Mouse (Mus musculus) small intestine, adult 2 months (tissue): ENCODE measurements around the gene Ankle2.

Experiments
- CTCF ChIP-seq: fragments of 200-500 bp; IDR thresholded peaks from 2 replicates; pipeline ENCODE4 v1.5.1; 2012; ENCODE audit warnings: low read depth, mild to moderate bottlenecking, control low read depth, inconsistent platforms, low read length, moderate library complexity, mixed read lengths; ENCODE audit not compliant: insufficient replicate concordance, insufficient read length; ENCODE audit errors: extremely low read depth
- POLR2A ChIP-seq: fragments of 200-500 bp; IDR thresholded peaks from 2 replicates; pipeline ENCODE4 v1.6.1; 2012; ENCODE audit warnings: low read depth, mild to moderate bottlenecking, control low read depth, inconsistent platforms, low read length, moderate library complexity

DNA sequence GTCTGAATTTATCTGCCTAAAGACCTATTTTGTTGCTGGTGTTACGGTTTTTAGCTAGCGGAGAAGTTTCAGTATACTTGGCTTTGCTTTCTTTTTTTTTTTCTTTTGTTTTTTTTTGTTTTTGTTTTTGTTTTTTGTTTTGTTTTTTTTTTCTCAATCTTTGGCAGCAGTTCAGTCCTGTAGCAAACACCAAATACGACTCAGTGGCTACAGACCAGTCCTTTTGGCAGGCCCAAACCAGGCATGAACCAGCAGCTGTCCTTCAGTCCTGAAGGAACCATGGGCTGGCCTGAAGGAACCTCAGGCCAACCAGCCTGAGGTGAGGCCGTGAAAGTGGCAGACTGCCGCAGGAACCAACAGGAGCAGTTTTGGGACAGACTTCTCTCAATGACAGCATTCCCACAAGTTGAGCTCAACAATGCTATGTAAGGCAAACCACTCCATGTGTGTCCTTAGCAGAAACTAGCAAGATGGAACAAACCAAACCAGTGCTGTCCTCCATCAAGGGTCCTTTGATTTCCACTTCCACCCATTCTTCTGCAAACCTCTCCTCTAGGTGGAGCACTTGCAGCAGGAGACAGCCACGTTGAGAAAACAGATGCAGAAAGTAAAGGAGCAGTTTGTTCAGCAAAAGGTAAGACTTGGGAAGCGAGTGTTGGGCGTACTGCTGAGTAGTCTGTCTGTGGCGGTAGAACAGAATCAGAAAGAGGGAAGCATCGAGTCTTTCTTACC lies 27.5 kb upstream of the Ankle2 start:
- no peak for TF ChIP-seq CTCF
- no peak for TF ChIP-seq POLR2A
